Mouse (Mus musculus) cerebellum, adult 9-11 months (tissue): Measurements from ENCODE around the gene Gpx2.

Experiments used
- DNase-seq: peaks from one replicate; pipeline ENCODE4 v3.0.0; 2022

Gpx2 gene

GRCm38 (mm10) chr12:76750866-76751459 is 44.4 kb downstream of the Gpx2 start:
- peak; percentile 72 for DNase-seq
